Mouse (Mus musculus) cerebellum, adult 2 months (tissue): Measurements from ENCODE around the gene Abca13.

Experiments used
- CTCF ChIP-seq: fragments of 200-500 bp; IDR thresholded peaks from 2 replicates; pipeline ENCODE4 v1.5.1; 2011; ENCODE audit warnings: low read depth, mild to moderate bottlenecking, control low read depth, low read length, moderate library complexity, borderline replicate concordance; ENCODE audit not compliant: insufficient read depth
- POLR2A ChIP-seq: fragments of 200-500 bp; IDR thresholded peaks from 2 replicates; pipeline ENCODE4 v1.6.1; 2011; ENCODE audit warnings: low read length, control low read depth, borderline replicate concordance; ENCODE audit not compliant: insufficient read depth

GRCm38 (mm10) chr11:9560026-9560425 lies 368.3 kb downstream of the Abca13 start:
- TF ChIP-seq POLR2A (no peak), CTCF (no peak)
